Mouse (Mus musculus): Measurements from ENCODE around the gene Dnm2. TPM values are rescaled to one million over a fixed set of nuclear protein-coding genes. Genes with fewer than 3 reads are reported as not detected.

The Dnm2 gene
- polyA plus RNA-seq, 1 experiment from 2014 or later: 77.7 TPM

DNA sequence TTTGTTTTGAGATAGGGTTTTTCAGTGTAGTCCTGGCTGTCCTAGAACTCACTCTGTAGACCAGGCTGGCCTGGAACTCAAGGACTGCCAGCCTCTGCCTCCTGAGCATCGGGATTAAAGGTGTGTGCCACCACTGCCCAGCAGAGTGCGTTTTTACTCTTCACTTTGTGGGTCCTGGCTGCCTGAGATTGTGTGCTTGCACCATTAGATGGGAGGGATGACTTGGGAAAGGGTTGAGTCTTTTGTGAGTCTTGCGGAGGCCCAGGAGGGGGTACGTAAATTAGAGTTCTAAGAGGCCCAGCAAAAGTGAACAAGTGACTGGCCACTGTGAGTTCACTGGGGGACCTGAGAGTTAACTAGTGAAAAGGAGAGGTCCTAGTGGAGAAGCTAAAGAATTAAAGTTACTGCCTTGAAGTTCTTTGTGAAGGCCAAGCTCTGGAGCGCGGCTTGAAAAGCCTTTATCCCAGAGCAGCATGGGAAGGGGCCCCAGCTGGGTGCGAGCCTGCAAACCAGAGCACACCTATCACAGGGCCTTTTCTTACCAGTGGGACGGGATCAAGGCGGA is 120.7 kb downstream of the Dnm2 start:
- H3K27me3 ChIP-seq (replicated peaks; ENCODE audit: control insufficient read depth, insufficient read depth, low read length): no peaks in the 10 kb centered on the region

DNA sequence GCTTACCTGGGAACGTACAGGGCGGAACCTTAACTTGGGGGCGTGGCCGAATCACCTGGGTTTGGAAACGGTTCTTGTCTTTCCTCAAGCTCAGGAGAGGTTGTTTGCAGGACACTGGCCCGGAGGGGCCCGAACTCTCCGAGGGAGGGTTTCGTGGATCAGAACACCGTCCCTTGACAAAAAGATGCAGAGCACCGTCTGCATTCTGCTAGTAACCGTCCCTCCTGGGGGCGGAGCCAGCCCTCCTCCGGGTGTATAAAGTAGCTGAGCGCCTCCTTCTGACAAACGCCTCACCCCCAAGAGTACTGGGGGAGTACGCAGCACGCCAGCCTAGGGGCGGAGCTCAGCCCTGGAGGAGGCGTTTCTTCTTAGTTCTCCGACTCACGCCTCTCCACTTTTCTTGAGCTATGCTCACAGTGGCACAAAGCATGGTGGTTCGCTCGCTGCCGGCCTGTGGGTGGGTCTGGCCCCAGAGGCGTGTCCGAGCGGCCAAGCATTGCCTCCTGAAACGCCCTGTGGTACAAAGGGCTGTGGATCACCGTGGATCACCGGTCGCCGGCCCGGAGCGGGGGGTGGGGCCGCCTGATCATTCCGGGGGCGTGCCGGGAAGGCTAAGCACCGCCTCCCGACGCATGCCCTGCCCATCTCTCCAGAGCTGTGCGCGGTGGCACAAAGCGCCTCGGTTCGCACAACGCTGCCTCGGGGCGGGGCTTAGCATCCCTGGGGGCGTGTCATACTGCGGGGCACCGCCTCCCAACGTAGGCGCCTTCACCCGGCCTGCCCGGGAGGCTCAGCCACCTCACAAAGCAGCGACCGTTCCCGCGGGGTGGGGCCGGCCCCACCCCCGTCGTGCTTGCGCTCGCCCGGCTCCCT is 121.4 kb downstream of the Dnm2 start:
- Histone ChIP-seq H3K4me1 (ENCODE audit: control insufficient read depth, insufficient read depth, low read length) (peaks cover 13% of the 10 kb centered on the region), H3K9ac (ENCODE audit: low read depth, low read length) (peak overlapping the region; percentile 74), H3K27me3 (replicated peaks; ENCODE audit: control insufficient read depth, insufficient read depth, low read length) (no peaks in the 10 kb centered on the region), H3K9me3 (ENCODE audit: control insufficient read depth, low read length) (no peaks in the 10 kb centered on the region), H3K4me2 (ENCODE audit: low read depth, low read length) (peak overlapping the region; percentile 65), H3K27ac (ENCODE audit: low read length) (peak overlapping the region; percentile 97), H3K36me3 (ENCODE audit: control insufficient read depth, insufficient read depth, low read length) (no peaks in the 10 kb centered on the region), H3K4me3 (ENCODE audit: low read length) (peak overlapping the region; percentile 81)
- ATAC-seq: peak; percentile 94
- under 1% methylated on average over 65 of the region's 67 CpGs for WGBS

More for the DNA sequence above, 120.7 kb downstream of the Dnm2 start:
- ATAC-seq: peak; percentile 86
- Histone ChIP-seq H3K4me3 (ENCODE audit: low read length) (peak overlapping the region; percentile 81), H3K9ac (ENCODE audit: low read depth, low read length) (peak overlapping the region; percentile 74), H3K27ac (ENCODE audit: low read length) (peak overlapping the region; percentile 95), H3K4me2 (ENCODE audit: low read depth, low read length) (peak overlapping the region; percentile 65), H3K9me3 (ENCODE audit: control insufficient read depth, low read length) (no peaks in the 10 kb centered on the region), H3K4me1 (ENCODE audit: control insufficient read depth, insufficient read depth, low read length) (peaks cover 13% of the 10 kb centered on the region), H3K36me3 (ENCODE audit: control insufficient read depth, insufficient read depth, low read length) (no peaks in the 10 kb centered on the region)
- 5% methylated on average over 9 of the region's 9 CpGs for WGBS

DNA sequence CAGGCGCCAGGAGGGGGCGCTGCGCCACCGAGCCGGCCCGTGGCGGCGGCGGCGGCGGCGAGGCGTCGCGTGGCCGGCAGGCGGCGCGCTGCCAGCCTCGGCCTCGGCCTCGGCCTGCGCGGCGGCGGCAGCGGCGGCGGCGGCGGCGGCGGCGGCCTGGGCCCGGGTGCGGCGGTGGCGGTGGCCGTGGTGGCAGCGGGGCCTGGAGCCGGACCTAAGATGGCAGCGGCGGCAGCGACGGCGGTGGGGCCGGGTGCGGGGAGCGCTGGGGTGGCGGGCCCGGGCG is 122.0 kb downstream of the Dnm2 start, which contains the start of gene Carm1:
TSS of gene Carm1 (plus strand) at position 106 of the 286 bp plus-strand sequence.
- peak within 1 kb of the TSS; percentile 65 for H3K4me2 ChIP-seq (ENCODE audit: low read depth, low read length)
- H3K36me3 ChIP-seq (ENCODE audit: control insufficient read depth, insufficient read depth, low read length): no peaks in the 10 kb centered on the region
- peak within 1 kb of the TSS; percentile 93 for H3K9ac ChIP-seq (ENCODE audit: low read depth, low read length)
- no peak for ATAC-seq
- peak within 1 kb of the TSS; percentile 97 for H3K27ac ChIP-seq (ENCODE audit: low read length)
- H3K9me3 ChIP-seq (ENCODE audit: control insufficient read depth, low read length): no peaks in the 10 kb centered on the region
- no peaks in the 10 kb centered on the region for H3K27me3 ChIP-seq (replicated peaks; ENCODE audit: control insufficient read depth, insufficient read depth, low read length)
- H3K4me1 ChIP-seq (ENCODE audit: control insufficient read depth, insufficient read depth, low read length): peaks cover 13% of the 10 kb centered on the region
- peak within 1 kb of the TSS; percentile 81 for H3K4me3 ChIP-seq (ENCODE audit: low read length)
- WGBS: under 1% methylated on average over 22 of the region's 52 CpGs

DNA sequence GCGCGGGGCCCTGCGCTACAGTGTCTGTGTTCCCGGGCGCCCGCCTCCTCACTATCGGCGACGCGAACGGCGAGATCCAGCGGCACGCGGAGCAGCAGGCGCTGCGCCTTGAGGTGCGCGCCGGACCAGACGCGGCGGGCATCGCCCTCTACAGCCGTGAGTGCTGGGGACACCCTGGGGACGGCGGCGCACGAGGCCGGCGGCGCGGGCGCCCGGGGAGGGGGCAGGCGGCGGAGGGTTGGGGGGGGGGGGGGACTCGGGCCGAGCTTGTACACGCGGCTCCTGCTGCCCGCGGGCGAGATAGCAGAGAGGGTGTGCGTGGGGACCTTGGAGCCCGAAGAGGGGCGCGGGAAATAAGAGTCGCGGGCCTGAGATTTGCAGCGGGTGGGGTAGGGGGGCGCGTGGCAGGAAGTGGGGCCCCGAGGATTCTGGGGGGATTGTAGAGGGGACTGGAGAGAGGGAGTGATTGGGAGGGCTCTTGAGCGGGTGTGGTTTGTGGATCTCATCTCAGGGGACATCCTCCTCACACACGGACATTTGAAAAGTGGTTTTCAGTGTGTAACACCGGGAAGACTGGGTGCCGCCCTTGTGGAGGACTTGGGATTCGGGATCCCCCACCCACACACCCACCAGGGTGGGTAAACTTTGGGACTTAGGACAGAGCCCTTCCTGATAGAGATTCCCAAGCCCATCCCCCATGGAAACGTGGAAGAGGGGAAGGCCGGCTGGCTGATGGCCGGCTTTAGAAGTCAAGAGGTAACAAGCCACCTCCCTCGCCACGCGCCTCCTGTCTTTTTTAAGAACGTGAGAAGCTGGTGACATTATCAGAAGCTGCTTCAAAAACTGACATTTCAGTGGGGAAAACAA is 122.6 kb downstream of the Dnm2 start:
- under 1% methylated on average over 54 of the region's 66 CpGs for WGBS
- H3K4me1 ChIP-seq (ENCODE audit: control insufficient read depth, insufficient read depth, low read length): peaks cover 13% of the 10 kb centered on the region
- no peaks in the 10 kb centered on the region for H3K9me3 ChIP-seq (ENCODE audit: control insufficient read depth, low read length)
- H3K27me3 ChIP-seq (replicated peaks; ENCODE audit: control insufficient read depth, insufficient read depth, low read length): no peaks in the 10 kb centered on the region
- peak overlapping the region; percentile 93 for H3K9ac ChIP-seq (ENCODE audit: low read depth, low read length)
- peak overlapping the region; percentile 58 for H3K4me2 ChIP-seq (ENCODE audit: low read depth, low read length)
- peak overlapping the region; percentile 81 for H3K4me3 ChIP-seq (ENCODE audit: low read length)
- H3K27ac ChIP-seq (ENCODE audit: low read length): peak overlapping the region; percentile 97
- no peaks in the 10 kb centered on the region for H3K36me3 ChIP-seq (ENCODE audit: control insufficient read depth, insufficient read depth, low read length)
- ATAC-seq: peak; percentile 29

DNA sequence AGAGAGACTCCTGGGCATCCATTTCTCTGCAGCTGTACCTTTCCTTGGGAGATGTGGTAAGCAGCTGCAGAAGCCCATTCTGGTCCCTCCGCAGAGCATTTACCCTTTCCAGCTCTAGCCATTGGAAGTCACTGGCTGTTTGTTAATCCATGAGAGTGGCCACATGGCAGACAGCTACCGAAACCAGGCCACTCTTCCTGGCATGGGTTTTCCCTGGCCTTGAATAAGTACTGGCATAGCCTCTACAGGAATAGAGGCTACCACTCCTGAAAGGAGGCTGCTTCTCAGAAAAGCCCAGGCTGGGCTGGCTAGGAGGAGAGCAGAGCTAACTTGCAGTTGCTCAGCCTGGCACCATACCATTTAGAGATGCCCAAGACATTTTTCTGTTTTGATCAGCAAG is 126.3 kb downstream of the Dnm2 start:
- WGBS: 93% methylated on average over 2 of the region's 2 CpGs
- no peak overlapping the region for H3K9ac ChIP-seq (ENCODE audit: low read depth, low read length)
- H3K27ac ChIP-seq (ENCODE audit: low read length): no peak overlapping the region
- no peak for ATAC-seq
- no peaks in the 10 kb centered on the region for H3K27me3 ChIP-seq (replicated peaks; ENCODE audit: control insufficient read depth, insufficient read depth, low read length)
- no peak overlapping the region for H3K4me2 ChIP-seq (ENCODE audit: low read depth, low read length)
- H3K4me1 ChIP-seq (ENCODE audit: control insufficient read depth, insufficient read depth, low read length): peaks cover 6% of the 10 kb centered on the region
- no peak overlapping the region for H3K4me3 ChIP-seq (ENCODE audit: low read length)
- H3K36me3 ChIP-seq (ENCODE audit: control insufficient read depth, insufficient read depth, low read length): no peaks in the 10 kb centered on the region
- H3K9me3 ChIP-seq (ENCODE audit: control insufficient read depth, low read length): no peaks in the 10 kb centered on the region

DNA sequence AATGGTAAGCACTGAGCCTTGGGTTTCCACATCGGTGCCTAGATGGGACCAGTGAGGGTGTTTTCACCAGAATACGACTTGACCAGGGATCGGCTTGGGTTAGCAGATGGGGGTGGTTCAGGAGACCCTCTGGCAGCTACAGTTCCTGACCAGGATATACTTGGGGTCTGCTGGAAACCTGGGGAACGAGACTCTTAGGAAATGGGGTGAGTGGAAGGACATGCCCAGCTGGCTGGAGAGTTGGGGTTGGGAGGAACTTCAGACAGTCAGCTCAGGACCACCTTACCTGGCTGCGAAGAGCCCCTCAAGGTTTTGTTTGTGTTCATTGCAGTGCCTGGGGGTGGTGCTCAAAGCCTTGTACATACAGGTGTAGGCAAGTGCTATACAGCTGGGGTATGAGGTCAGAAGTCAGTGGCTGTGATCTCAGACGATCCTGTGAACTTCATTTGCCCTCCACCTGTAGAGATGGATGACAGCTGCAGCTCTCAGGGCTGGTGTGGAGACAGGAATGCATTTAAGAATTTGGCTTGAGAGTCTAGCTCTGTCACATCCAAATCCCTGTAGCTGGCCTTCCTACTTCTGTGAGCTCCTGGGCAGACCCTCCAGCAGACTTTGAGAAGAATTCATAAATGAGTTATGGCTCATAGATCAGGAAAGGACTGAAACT is 129.0 kb downstream of the Dnm2 start:
- H3K4me2 ChIP-seq (ENCODE audit: low read depth, low read length): no peak overlapping the region
- WGBS: 87% methylated on average over 6 of the region's 6 CpGs
- H3K4me1 ChIP-seq (ENCODE audit: control insufficient read depth, insufficient read depth, low read length): peaks cover 13% of the 10 kb centered on the region
- H3K27me3 ChIP-seq (replicated peaks; ENCODE audit: control insufficient read depth, insufficient read depth, low read length): no peaks in the 10 kb centered on the region
- H3K27ac ChIP-seq (ENCODE audit: low read length): no peak overlapping the region
- no peak overlapping the region for H3K9ac ChIP-seq (ENCODE audit: low read depth, low read length)
- H3K4me3 ChIP-seq (ENCODE audit: low read length): no peak overlapping the region
- H3K9me3 ChIP-seq (ENCODE audit: control insufficient read depth, low read length): no peaks in the 10 kb centered on the region
- no peaks in the 10 kb centered on the region for H3K36me3 ChIP-seq (ENCODE audit: control insufficient read depth, insufficient read depth, low read length)
- ATAC-seq: no peak

DNA sequence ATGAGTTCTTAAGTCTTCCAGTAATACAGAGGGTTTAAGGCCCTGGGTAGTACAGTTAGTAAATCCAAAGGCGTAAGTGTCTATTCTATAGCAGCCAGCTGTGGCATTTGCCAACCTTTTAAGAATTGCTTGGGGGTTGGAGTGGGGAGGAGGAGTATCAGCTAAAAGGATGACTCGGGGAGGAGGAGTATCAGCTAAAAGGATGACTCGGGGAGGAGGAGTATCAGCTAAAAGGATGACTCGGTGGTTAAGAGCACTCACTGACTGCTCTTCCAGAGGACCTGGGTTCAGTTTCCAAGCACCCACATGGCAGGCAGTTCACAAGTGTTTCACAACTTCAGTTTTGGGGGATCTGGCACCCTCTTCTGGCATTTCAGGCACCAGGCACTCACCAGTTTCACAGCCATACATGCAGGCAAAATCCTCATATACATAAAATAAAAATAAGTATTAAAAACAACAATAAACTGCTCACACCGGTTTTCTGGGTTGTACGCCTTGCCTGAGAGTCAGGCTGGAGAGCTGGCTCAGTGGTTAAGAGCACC is 130.6 kb downstream of the Dnm2 start:
- Histone ChIP-seq H3K36me3 (ENCODE audit: control insufficient read depth, insufficient read depth, low read length) (no peaks in the 10 kb centered on the region), H3K4me1 (ENCODE audit: control insufficient read depth, insufficient read depth, low read length) (peaks cover 13% of the 10 kb centered on the region), H3K4me2 (ENCODE audit: low read depth, low read length) (no peak overlapping the region), H3K4me3 (ENCODE audit: low read length) (no peak overlapping the region), H3K27me3 (replicated peaks; ENCODE audit: control insufficient read depth, insufficient read depth, low read length) (no peaks in the 10 kb centered on the region), H3K9ac (ENCODE audit: low read depth, low read length) (no peak overlapping the region), H3K27ac (ENCODE audit: low read length) (no peak overlapping the region), H3K9me3 (ENCODE audit: control insufficient read depth, low read length) (no peaks in the 10 kb centered on the region)
- ATAC-seq: no peak
- 80% methylated on average over 6 of the region's 6 CpGs for WGBS

DNA sequence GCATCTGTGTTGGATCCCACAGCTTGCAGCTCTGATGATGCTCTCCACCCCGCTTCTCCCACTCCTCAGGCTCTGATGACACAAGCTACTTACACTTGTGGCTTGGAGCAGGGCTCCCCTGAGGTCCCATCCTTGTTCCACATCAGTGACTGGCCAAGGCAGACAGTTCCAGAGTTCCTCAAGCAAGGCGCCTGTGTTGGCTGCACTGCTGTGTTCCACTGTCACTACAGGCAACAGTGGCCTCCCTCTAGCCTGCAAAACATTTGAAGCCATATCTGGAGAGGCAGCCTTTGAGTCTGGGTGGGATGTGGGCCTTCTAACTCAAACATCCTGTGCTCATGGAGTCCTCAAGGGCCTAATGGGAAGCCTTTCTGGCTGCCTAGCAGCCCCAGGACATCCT is 132.3 kb downstream of the Dnm2 start:
- Histone ChIP-seq H3K9ac (ENCODE audit: low read depth, low read length) (no peak overlapping the region), H3K4me3 (ENCODE audit: low read length) (no peak overlapping the region)
- no peak for ATAC-seq

More for the DNA sequence above, 132.3 kb downstream of the Dnm2 start:
- WGBS: 94% methylated on average over 2 of the region's 2 CpGs
- Histone ChIP-seq H3K36me3 (ENCODE audit: control insufficient read depth, insufficient read depth, low read length) (no peaks in the 10 kb centered on the region), H3K4me2 (ENCODE audit: low read depth, low read length) (no peak overlapping the region), H3K4me1 (ENCODE audit: control insufficient read depth, insufficient read depth, low read length) (peaks cover 13% of the 10 kb centered on the region), H3K27me3 (replicated peaks; ENCODE audit: control insufficient read depth, insufficient read depth, low read length) (no peaks in the 10 kb centered on the region), H3K9me3 (ENCODE audit: control insufficient read depth, low read length) (no peaks in the 10 kb centered on the region), H3K27ac (ENCODE audit: low read length) (no peak overlapping the region)

All from intestine, embryonic 16.5 days (tissue).